Mouse (Mus musculus) myocyte (in vitro differentiated cells): ENCODE results near the gene Map3k14. TPM values are rescaled to one million over a fixed set of nuclear protein-coding genes. Genes with fewer than 3 reads are reported as not detected.

ENCODE experiments used
- H3K27me3 ChIP-seq: one replicate; pipeline ENCODE4 v1.6.1; 2011; ENCODE audit not compliant: control insufficient read depth, insufficient read depth, insufficient read length
- H3K36me3 ChIP-seq: one replicate; pipeline ENCODE4 v1.6.1; 2011; ENCODE audit not compliant: control insufficient read depth, insufficient read depth
- H3K4me2 ChIP-seq: one replicate; pipeline ENCODE4 v1.6.1; 2011; ENCODE audit warnings: low read depth, control low read depth
- H3K4me3 ChIP-seq: one replicate; pipeline ENCODE4 v1.5.1; 2011; ENCODE audit warnings: mild to moderate bottlenecking, control low read depth, moderate library complexity
- H3K79me2 ChIP-seq: one replicate; pipeline ENCODE4 v1.6.1; 2011; ENCODE audit not compliant: control insufficient read depth, insufficient read depth
- H3ac ChIP-seq: one replicate; pipeline ENCODE4 v1.6.1; 2011; ENCODE audit not compliant: control insufficient read depth, insufficient read length
- CEBPB ChIP-seq: IDR thresholded peaks from 2 replicates; pipeline ENCODE4 v1.6.1; 2011; ENCODE audit warnings: mild to moderate bottlenecking, moderate library complexity; ENCODE audit not compliant: poor library complexity, insufficient read depth, severe bottlenecking
- E2F4 ChIP-seq: IDR thresholded peaks from one replicate; pipeline ENCODE4 v1.6.1; 2011; ENCODE audit warnings: mild to moderate bottlenecking, control low read depth, moderate library complexity; ENCODE audit not compliant: insufficient read depth
- MAX ChIP-seq: IDR thresholded peaks from one replicate; pipeline ENCODE4 v1.6.1; 2011; ENCODE audit warnings: low read depth, mild to moderate bottlenecking, control low read depth
- MYOD1 ChIP-seq, 3 experiments: IDR thresholded peaks; one replicate each; pipeline ENCODE4 v1.6.1; 2011; ENCODE audit warnings: control low read depth in 2 of 3, low read depth in 2 of 3, mild to moderate bottlenecking in 2 of 3, moderate library complexity in 1 of 3; ENCODE audit not compliant: insufficient read length in 2 of 3, control insufficient read depth in 1 of 3
- MYOG ChIP-seq, 3 experiments: IDR thresholded peaks; one replicate each; pipeline ENCODE4 v1.6.1; 2011; ENCODE audit warnings: control low read depth in 2 of 3, low read depth in 2 of 3, mild to moderate bottlenecking in 2 of 3; ENCODE audit not compliant: insufficient read length in 2 of 3, control insufficient read depth in 1 of 3, insufficient read depth in 1 of 3
- POLR2A ChIP-seq: IDR thresholded peaks from one replicate; pipeline ENCODE4 v1.6.1; 2011; ENCODE audit warnings: low read depth, mild to moderate bottlenecking, control low read depth, moderate library complexity; ENCODE audit not compliant: insufficient read length
- POLR2AphosphoS2 ChIP-seq: IDR thresholded peaks from one replicate; pipeline ENCODE4 v1.6.1; 2011; ENCODE audit warnings: low read depth, control low read depth; ENCODE audit not compliant: insufficient read length
- REST ChIP-seq: IDR thresholded peaks from one replicate; pipeline ENCODE4 v1.6.1; 2011; ENCODE audit warnings: mild to moderate bottlenecking, control low read depth, moderate library complexity; ENCODE audit not compliant: insufficient read depth, insufficient read length
- SRF ChIP-seq: IDR thresholded peaks from one replicate; pipeline ENCODE4 v1.6.1; 2011; ENCODE audit warnings: low read depth; ENCODE audit not compliant: control insufficient read depth, insufficient read length
- TCF12 ChIP-seq: IDR thresholded peaks from one replicate; pipeline ENCODE4 v1.6.1; 2011; ENCODE audit warnings: mild to moderate bottlenecking, control low read depth; ENCODE audit not compliant: poor library complexity, insufficient read depth, severe bottlenecking
- TCF3 ChIP-seq: IDR thresholded peaks from one replicate; pipeline ENCODE4 v1.6.1; 2011; ENCODE audit warnings: low read depth, control low read depth; ENCODE audit not compliant: insufficient read length
- USF1 ChIP-seq: IDR thresholded peaks from one replicate; pipeline ENCODE4 v1.6.1; 2011; ENCODE audit warnings: low read depth, mild to moderate bottlenecking, control low read depth, moderate library complexity
- polyA plus RNA-seq: library from polyadenylated mRNA; unstranded; fragments of >200 nt; fragmentation: generic; extraction: Trizol; gene quantifications from one replicate; pipeline ENCODE4 v1.2.1, GENCODE M21; 2012; ENCODE audit warnings: missing spikeins

The Map3k14 gene
- polyA plus RNA-seq, 1 experiment: 12.9 TPM

GRCm38 (mm10) chr11:103198911-103199803, 68.1 kb downstream of the Map3k14 start:
- no peak for TF ChIP-seq CEBPB
- no peak for TF ChIP-seq MYOD1 (IDR thresholded peaks at IDR 0.05; ENCODE audit: control insufficient read depth in 1 of 3, insufficient read length in 2 of 3, low read depth in 2 of 3)
- no peak for TF ChIP-seq TCF3
- Histone ChIP-seq H3K79me2 (no peaks in the 10 kb centered on the region), H3K36me3 (no peaks in the 10 kb centered on the region), H3K4me3 (no peak overlapping the region), H3K4me2 (no peak overlapping the region), H3K27me3 (peaks cover 22% of the 10 kb centered on the region), H3ac (no peak overlapping the region)

GRCm38 (mm10) chr11:103198339-103198738, 68.9 kb downstream of the Map3k14 start:
- H3K27me3 ChIP-seq: peaks cover 22% of the 10 kb centered on the region

GRCm38 (mm10) chr11:103197340-103197739, 69.9 kb downstream of the Map3k14 start:
- Histone ChIP-seq H3K27me3 (peaks cover 22% of the 10 kb centered on the region), H3K79me2 (no peaks in the 10 kb centered on the region)

More at GRCm38 (mm10) chr11:103198339-103198738, 68.9 kb downstream of the Map3k14 start:
- Histone ChIP-seq H3K36me3 (no peaks in the 10 kb centered on the region), H3K4me3 (no peak overlapping the region), H3K4me2 (no peak overlapping the region), H3ac (no peak overlapping the region), H3K79me2 (no peaks in the 10 kb centered on the region)
- TF ChIP-seq POLR2A (no peak), SRF (no peak), USF1 (no peak), TCF3 (no peak), REST (no peak), E2F4 (no peak), TCF12 (no peak), MYOD1 (IDR thresholded peaks at IDR 0.05; ENCODE audit: control insufficient read depth in 1 of 3, insufficient read length in 2 of 3, low read depth in 2 of 3) (no peak), CEBPB (no peak), POLR2AphosphoS2 (no peak)

GRCm38 (mm10) chr11:103195656-103196055, 71.6 kb downstream of the Map3k14 start:
- TF ChIP-seq CEBPB (no peak), SRF (no peak), USF1 (no peak), TCF12 (no peak), REST (no peak), TCF3 (no peak), POLR2A (no peak), MYOG (IDR thresholded peaks at IDR 0.05; ENCODE audit: control insufficient read depth in 1 of 3, insufficient read depth in 1 of 3, insufficient read length in 2 of 3, low read depth in 2 of 3) (no peak), MYOD1 (IDR thresholded peaks at IDR 0.05; ENCODE audit: control insufficient read depth in 1 of 3, insufficient read length in 2 of 3, low read depth in 2 of 3) (no peak), MAX (no peak), POLR2AphosphoS2 (no peak), E2F4 (no peak)
- Histone ChIP-seq H3K36me3 (no peaks in the 10 kb centered on the region), H3K4me3 (no peak overlapping the region), H3K79me2 (no peaks in the 10 kb centered on the region), H3ac (no peak overlapping the region), H3K4me2 (no peak overlapping the region), H3K27me3 (peaks cover 22% of the 10 kb centered on the region)

More at GRCm38 (mm10) chr11:103197340-103197739, 69.9 kb downstream of the Map3k14 start:
- Histone ChIP-seq H3ac (no peak overlapping the region), H3K4me3 (no peak overlapping the region), H3K36me3 (no peaks in the 10 kb centered on the region), H3K4me2 (no peak overlapping the region)
- TF ChIP-seq TCF12 (no peak), CEBPB (no peak), MYOD1 (IDR thresholded peaks at IDR 0.05; ENCODE audit: control insufficient read depth in 1 of 3, insufficient read length in 2 of 3, low read depth in 2 of 3) (no peak), MYOG (IDR thresholded peaks at IDR 0.05; ENCODE audit: control insufficient read depth in 1 of 3, insufficient read depth in 1 of 3, insufficient read length in 2 of 3, low read depth in 2 of 3) (no peak), SRF (no peak), USF1 (no peak), MAX (no peak), TCF3 (no peak), E2F4 (no peak), POLR2A (no peak), POLR2AphosphoS2 (no peak), REST (no peak)

GRCm38 (mm10) chr11:103195236-103195635, 72.0 kb downstream of the Map3k14 start:
- no peak overlapping the region for H3K4me3 ChIP-seq
- H3K4me2 ChIP-seq: no peak overlapping the region
- H3K36me3 ChIP-seq: no peaks in the 10 kb centered on the region
- no peak overlapping the region for H3ac ChIP-seq
- TF ChIP-seq POLR2AphosphoS2 (no peak), TCF3 (no peak), USF1 (no peak), TCF12 (no peak), E2F4 (no peak), CEBPB (no peak), SRF (no peak), MYOG (IDR thresholded peaks at IDR 0.05; ENCODE audit: control insufficient read depth in 1 of 3, insufficient read depth in 1 of 3, insufficient read length in 2 of 3, low read depth in 2 of 3) (no peak), POLR2A (no peak), REST (no peak), MYOD1 (IDR thresholded peaks at IDR 0.05; ENCODE audit: control insufficient read depth in 1 of 3, insufficient read length in 2 of 3, low read depth in 2 of 3) (no peak), MAX (no peak)
- H3K79me2 ChIP-seq: no peaks in the 10 kb centered on the region
- H3K27me3 ChIP-seq: peaks cover 22% of the 10 kb centered on the region
